Mouse (Mus musculus) lung, adult 18-20 months (tissue): ENCODE results near the gene BC035947.

Source experiments
- DNase-seq, 2 experiments: peaks; one replicate each; pipeline ENCODE4 v3.0.0; 2022; ENCODE audit warnings: mixed read lengths in 2 of 2

BC035947 gene

GRCm38 (mm10) chr1:78501036-78501435 is 10.9 kb downstream of the BC035947 start:
- DNase-seq, result no peak

DNA sequence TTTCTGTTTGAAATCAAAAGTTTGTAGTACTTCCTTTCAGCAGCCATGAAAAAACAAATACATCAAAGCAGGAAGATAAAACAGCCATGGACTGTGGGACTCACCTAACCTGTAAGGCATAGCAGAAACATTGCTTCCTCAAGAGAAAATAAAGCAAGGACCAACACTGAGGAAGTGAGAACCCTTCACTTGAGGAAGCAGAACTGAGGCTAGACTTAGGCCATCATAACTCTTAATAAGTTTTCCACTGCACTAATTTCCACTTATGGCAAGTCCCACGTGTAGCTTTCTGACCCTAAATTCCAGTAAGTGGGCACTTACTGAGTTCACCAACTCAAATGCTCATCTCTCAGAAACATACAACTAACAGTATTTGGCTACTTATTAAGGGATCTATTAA is 21.8 kb downstream of the BC035947 start:
- no peak for DNase-seq

DNA sequence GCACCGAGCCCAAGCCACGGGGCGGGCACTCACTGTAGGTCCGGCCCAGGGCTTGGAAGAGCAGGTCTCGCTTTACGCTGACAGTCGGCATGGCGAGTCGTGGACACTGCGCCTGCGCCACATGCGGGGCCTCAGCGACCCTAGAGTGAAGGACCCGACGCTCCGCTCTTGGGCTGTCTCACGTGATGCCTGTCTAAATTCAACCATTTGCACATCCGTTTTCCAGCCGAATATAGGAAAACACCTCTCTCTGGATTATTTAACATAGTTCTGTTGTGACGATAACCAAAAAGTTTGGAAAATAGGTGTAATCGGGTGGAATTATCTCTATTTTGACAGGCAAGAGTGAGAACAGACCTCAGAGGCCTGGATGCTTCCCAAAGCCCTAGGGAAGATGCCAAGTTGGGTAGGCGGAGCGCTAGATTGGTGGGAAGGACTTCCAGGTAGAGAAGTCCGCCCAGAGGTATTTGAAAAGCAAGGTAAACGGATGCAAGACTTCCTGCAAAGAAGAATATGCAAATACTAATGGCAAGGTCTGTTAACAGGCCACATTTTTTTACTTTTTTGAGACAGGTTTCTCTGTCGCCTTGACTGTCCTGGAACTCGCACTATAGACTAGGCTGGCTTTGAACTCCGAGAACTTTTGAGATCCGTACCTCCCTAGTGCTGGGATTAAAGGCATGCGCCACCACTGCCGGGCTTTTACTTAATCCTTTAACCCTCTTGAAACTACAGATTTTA is 23.0 kb downstream of the BC035947 start, which contains the start of gene Farsb:
TSS of gene Farsb (minus strand) at position 146 of the 741 bp plus-strand sequence.
- DNase-seq, result peak; percentile 92 to 94

- no peak for DNase-seq
Measured at GRCm38 (mm10) chr1:78488427-78488751, 23.6 kb downstream of the BC035947 start.

DNA sequence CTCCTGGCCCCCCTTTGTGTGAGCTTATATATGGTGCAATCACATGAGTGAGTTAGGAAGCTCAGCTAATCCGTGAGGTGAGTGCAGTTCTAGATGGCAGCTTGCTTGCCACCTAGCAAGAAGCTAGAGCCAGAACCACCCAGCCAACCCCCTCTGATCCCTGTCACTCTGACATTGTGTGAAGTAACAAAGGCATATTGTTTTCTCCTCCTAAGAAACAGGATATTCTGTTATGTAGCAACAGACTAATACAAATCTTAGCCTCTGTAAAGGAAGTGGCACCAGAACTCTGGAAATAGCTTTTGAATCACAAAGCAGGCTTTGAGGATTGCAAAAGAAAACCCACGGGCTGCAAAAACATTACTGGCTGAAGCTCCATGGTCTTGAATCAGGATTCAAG is 27.6 kb downstream of the BC035947 start:
- peak in 1 of 2 experiments; percentile 10 for DNase-seq

- peak in 1 of 2 experiments; percentile 4 for DNase-seq
Measured at GRCm38 (mm10) chr1:78483430-78483829, 28.5 kb downstream of the BC035947 start.

- no peak for DNase-seq
Measured at GRCm38 (mm10) chr1:78472441-78472840, 39.5 kb downstream of the BC035947 start.

GRCm38 (mm10) chr1:78454659-78455058 is 57.3 kb downstream of the BC035947 start:
- DNase-seq, result no peak

GRCm38 (mm10) chr1:78453886-78454285 is 58.1 kb downstream of the BC035947 start:
- no peak for DNase-seq

DNA sequence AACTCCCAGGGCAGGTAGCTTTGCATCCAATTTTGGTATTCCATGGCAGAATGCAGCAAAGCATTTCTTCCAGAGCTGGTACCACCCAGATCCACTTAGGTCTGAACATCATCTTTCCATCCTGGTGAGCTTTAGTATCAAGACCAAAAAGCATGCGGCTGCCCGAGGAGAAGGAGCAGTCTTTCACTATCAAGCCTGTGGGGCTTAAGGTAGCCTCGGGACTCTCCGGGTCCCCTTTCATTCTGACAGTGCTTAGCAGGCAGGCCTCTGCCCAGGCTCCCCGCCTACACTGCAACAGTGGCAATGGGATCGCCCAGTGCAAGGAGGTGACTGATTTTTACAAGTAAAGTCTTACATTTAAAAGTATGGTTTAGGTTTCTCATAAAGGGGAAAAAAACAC is 59.4 kb downstream of the BC035947 start:
- DNase-seq, result no peak

DNA sequence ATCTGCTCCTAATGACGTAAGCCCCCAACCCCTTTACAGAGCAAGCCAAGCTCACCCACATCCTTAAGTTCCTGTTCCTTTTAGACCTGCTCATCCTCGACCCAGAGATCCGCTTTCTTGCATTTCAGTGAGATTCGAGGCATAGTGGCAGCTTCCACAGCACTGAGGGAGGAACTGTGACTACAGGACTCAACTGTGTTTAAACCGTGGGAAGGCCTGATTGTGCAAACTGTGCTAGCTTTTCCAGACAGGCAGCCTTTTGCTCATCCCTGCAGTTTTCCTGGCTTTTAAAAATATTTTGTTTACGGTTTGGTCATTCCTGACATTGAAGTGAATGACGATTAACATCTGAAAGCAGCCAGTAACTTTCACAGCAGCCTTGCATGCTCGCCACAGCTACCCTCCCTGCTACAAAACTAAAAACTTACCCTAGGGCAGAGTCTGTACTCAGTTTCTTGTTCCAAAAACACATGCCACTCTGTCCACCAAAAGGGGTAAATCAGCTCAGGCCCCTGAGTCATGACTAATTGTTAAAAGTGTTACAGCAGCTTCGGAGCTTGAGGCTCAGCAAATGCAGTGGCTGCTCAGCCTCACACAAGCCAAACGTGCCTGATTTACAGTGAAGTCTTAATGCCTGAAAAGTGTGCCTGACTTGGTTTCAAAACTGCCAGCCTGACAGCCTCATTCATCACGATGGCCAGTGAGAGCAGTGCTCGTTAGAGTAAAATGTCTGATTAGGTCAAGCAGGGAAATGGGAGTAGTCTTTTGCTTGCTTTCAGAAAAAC is 60.7 kb downstream of the BC035947 start:
- no peak for DNase-seq

GRCm38 (mm10) chr1:78448091-78448490 is 63.9 kb downstream of the BC035947 start:
- DNase-seq, result no peak
